In the genomic region with DNA sequence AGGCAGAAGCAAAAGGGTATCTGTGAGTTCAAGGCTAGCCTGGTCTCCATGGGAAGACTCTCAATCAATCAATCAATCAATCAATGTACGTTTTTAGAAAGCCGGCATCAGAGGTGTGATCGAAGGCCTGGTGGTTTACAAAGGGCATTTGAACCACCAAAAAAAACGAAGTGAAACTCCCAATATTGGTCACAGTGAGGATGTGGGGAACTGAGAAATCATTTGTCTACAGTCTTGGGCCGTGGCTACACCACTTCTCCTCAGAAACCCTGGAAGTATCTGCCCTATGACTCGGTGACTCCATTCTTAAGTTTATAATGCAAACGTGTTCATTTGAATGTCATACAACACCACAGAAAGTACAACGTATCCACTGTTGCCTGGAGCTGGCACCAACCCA, we compare ENCODE assay signal across 24 mouse cellular contexts.
"Had no signal": no experiment of that assay in that cellular context is flagged by ENCODE, and none has a peak within 500 bp of the region (broad histone marks: within the 10 kb centered on the region; RNA-seq: fewer than 3 reads in every experiment).

No protein-coding gene starts in this region.

- H3K27me3 ChIP-seq: heart, embryonic 15.5 days; hindbrain, embryonic 12.5 days; intestine, embryonic 15.5 days; limb, embryonic 13.5 days; limb, embryonic 15.5 days had no signal

- H3K9me3 ChIP-seq: heart, embryonic 10.5 days; heart, embryonic 13.5 days; heart, embryonic 15.5 days; hindbrain, embryonic 10.5 days; hindbrain, embryonic 12.5 days; intestine, embryonic 15.5 days; limb, embryonic 13.5 days; limb, embryonic 15.5 days; liver, embryonic 12.5 days had no signal

- H3K4me1 ChIP-seq: liver, embryonic 12.5 days had no signal

- ATAC-seq: hindbrain, embryonic 16.5 days; inflammation-experienced regulatory T-cells, adult 6 months; intestine, embryonic 15.5 days; intestine, postnatal 0 days; liver, embryonic 12.5 days had no signal

- H3K36me3 ChIP-seq: heart, embryonic 10.5 days; heart, embryonic 13.5 days; heart, embryonic 15.5 days; hindbrain, embryonic 10.5 days; hindbrain, embryonic 12.5 days; intestine, embryonic 15.5 days; limb, embryonic 13.5 days; limb, embryonic 15.5 days; liver, embryonic 12.5 days had no signal

- H3K4me3 ChIP-seq: heart, embryonic 10.5 days; heart, embryonic 13.5 days; heart, embryonic 15.5 days; hindbrain, embryonic 10.5 days; hindbrain, embryonic 12.5 days; intestine, embryonic 15.5 days; layer of hippocampus, adult 2 months; limb, embryonic 13.5 days; limb, embryonic 15.5 days; liver, embryonic 12.5 days had no signal

- H3K9ac ChIP-seq: heart, embryonic 13.5 days; heart, embryonic 15.5 days; hindbrain, embryonic 12.5 days; hindbrain, embryonic 14.5 days; intestine, embryonic 15.5 days; limb, embryonic 13.5 days; limb, embryonic 15.5 days; liver, embryonic 12.5 days had no signal

- DNase-seq: gastrocnemius, postnatal 14 days; gastrocnemius, postnatal 36 days; heart, adult 18-20 months; heart, postnatal 4 days; kidney, adult 18-20 months; kidney, adult 8-10 months; kidney, postnatal 10 days; kidney, postnatal 25 days; kidney, postnatal 4 days; left cerebral cortex, postnatal 4 days had no signal

- H3K27ac ChIP-seq: heart, embryonic 10.5 days; heart, embryonic 13.5 days; heart, embryonic 15.5 days; hindbrain, embryonic 10.5 days; hindbrain, embryonic 12.5 days; hindbrain, embryonic 14.5 days; intestine, embryonic 15.5 days; layer of hippocampus, adult 2 months; limb, embryonic 13.5 days; limb, embryonic 15.5 days; liver, embryonic 12.5 days had no signal

- H3K4me2 ChIP-seq: heart, embryonic 13.5 days; heart, embryonic 15.5 days; hindbrain, embryonic 12.5 days; hindbrain, embryonic 14.5 days; intestine, embryonic 15.5 days; limb, embryonic 13.5 days; limb, embryonic 15.5 days; liver, embryonic 12.5 days had no signal
